Mouse (Mus musculus) WW6 (cell line): ENCODE measurements around the gene Gm6169.
"Not testable (repeated sequence)": the region's sequence is repeated elsewhere in the genome, so short reads cannot be mapped to it uniquely, and the experiment has no call there.

Experiments used
- DNase-seq: peaks from one replicate; pipeline ENCODE4 v3.0.0-alpha.2; 2013; ENCODE audit warnings: low read depth, low spot score

Gm6169 gene

DNA sequence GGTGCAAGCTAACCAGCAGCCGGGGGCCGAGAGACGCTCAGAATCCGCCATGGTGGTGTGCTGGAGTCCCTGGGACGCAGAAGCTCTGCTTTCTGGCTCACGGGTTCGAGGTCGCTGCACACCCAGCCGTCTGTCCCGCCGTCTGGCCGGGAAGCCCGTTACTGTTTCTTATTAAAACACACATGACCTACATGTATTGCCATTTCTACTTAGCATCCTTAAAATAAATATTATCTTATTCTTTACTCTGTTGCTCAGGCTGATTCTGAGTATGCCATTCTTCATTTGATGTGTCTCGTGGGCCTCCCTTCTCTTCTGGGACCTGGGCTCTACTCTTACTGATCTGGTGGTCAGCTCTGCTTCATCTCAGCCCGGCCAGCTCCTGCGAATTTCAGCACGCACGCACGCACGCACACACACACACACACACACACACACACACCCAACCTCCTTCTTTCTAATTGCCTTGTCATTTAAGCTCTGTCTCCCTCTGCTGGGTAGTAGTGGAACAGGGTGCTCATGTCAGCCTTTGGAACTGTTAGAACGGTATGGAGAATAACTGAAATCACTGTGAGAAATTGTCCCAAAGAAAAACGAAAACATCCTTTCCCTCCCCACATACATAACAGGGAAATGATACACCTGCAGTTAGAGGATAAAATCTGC is at the start of gene Gm6169:
Gm6169 (minus strand) TSS at position 51 of the 666 bp plus-strand sequence.
- DNase-seq, result peak; percentile 16

DNA sequence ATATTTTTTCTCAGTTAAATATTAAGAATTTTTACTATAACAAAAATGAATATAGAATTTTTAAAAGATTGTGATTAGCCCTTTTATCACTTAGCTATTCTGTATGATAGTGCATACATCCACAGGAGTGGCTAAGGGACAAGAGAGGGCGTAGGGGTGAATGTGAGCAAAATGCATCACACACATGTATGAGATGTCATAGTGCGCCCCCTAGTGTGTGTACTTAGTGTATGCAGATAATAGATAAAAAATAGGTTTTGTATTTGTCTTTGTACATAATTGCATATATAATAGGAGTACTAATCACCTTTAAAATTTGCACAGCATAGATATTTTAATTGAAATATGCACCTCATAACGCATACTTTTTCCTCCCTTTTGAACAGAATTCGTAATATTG is 46.8 kb upstream of the Gm6169 start:
- DNase-seq, result peak; percentile 11

DNA sequence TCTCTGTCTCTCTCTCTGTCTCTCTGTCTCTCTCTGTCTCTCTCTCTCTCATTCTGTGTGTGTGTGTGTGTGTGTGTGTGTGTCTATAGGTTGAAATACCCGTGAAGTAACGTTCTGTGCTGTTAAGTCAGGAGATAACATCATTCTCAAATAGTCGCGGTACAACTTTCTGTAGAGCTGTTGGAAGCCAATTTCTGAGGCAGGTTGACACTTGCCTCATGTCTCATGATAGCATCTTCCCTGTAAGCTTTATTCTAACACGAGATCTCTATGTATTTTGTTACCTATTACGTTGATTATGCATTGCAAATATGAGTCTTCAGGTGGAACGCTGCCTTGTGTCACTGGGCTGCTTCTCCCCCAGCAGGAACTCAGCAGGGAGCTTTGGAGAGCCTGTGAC is 43.3 kb upstream of the Gm6169 start:
- DNase-seq, result no peak

GRCm38 (mm10) chr13:97138404-97138931 is 39.4 kb upstream of the Gm6169 start:
- DNase-seq, result not testable (repeated sequence)

- peak; percentile 91 for DNase-seq
Observed at GRCm38 (mm10) chr13:97137466-97138400, 38.7 kb upstream of the Gm6169 start, which contains the start of the genes Gfm2 and Nsa2. Gene Gfm2 (plus strand): TSS chr13:97137937. Gene Nsa2 (minus strand): TSS chr13:97137937.

DNA sequence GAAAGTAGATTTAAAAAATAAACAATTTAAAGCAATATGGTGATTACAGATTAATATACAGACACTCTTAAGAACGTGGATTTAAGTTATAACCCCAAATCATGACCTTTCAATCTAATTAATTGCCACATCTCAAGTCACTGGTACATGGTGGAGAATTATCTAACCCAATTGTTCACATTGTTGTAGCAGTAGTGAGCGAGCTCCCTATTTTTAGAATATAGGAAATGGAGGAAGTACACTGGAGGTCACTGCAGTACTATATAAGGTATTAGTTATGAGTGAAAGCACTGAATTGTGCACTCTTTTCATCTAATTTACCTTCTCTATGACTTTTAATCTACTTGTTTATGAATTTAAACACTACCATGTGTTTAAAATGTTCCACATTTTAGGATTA is 31.4 kb upstream of the Gm6169 start:
- not testable (repeated sequence) for DNase-seq

GRCm38 (mm10) chr13:97129654-97130053 is 30.6 kb upstream of the Gm6169 start:
- DNase-seq, result not testable (repeated sequence)

GRCm38 (mm10) chr13:97121341-97121740 is 22.3 kb upstream of the Gm6169 start:
- DNase-seq, result no peak

DNA sequence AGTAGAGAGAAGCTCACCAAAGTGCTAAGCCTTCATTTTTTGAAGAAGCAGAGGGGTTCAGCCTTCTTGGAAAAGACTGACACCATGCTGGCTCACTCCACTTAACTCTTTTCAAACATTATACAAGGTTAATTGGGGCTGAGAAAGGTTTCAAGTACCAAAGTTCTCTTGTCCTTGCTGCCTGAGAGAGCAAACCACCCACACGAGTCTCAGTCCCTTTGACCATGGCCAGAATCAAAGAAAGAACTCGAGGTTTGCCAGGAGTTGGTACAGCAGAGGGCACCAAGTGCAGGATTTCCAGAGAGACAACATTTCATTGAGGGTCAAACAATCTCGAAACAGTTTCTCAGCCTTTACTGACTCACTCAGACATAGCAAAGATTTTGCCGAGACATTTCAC is 10.0 kb upstream of the Gm6169 start:
- DNase-seq, result no peak

DNA sequence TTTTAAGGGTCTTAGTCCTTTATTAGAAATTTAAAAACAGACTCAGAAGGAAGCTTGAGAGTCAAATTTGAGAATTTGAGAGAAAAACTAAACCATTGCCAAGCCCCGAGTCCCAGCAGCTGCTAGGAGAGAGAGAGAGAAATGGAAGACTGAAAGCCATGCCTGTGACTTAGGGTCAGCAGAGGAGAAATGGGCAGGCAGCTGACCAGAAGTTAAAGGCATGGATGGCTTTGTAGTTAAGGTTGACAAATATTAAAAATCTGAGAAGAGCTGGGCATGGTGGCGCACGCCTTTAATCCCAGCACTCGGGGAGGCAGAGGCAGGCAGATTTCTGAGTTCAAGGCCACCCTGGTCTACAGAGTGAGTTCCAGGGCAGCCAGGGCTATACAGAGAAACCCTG is 8.7 kb upstream of the Gm6169 start:
- DNase-seq, result not testable (repeated sequence)

- DNase-seq, result no peak
Observed at GRCm38 (mm10) chr13:97104996-97105395, 6.0 kb upstream of the Gm6169 start.

GRCm38 (mm10) chr13:97095726-97096125 is 3.3 kb downstream of the Gm6169 start:
- DNase-seq, result no peak

- DNase-seq, result no peak
Observed at GRCm38 (mm10) chr13:97088183-97088582, 10.9 kb downstream of the Gm6169 start.

DNA sequence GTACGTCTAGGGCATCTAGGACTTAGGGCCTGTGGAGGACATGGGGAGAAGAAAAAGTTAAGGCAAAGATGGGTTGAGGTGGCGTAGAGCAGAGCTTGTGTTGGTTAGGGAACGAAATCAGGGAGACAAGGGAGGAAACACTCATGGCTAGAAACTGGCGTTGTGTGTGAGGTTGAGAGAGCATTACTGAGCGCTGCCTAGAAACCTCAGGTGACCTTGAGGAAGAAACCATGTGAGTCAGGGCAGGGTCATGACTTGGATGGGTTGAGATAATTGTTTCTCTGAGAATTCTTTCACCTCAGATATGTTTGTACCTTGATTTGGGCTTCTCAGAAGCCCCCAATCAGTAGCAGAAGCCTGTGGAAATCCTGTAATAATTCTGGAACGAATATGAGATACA is 11.6 kb downstream of the Gm6169 start:
- DNase-seq, result no peak

DNA sequence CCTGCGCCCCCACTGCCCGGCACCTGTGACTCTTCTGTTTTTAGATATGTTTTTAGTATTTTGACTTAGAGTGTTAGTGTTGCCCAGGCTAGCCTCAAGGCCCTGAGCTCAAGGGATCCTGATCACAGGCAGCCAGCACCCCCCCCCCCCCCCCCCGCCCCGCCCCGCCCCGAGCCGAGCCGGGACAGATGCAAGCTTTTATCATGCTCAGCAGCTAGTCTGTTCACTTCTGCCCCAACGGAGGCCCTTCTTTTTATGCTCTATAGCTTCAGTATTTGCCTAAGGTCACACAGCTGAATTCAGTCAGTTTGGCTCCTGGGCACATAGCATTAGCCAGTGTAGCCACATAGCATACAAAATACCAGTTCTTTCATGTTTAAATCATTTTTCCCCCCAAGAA is 12.7 kb downstream of the Gm6169 start:
- no peak for DNase-seq

GRCm38 (mm10) chr13:97082432-97082831 is 16.6 kb downstream of the Gm6169 start:
- no peak for DNase-seq

DNA sequence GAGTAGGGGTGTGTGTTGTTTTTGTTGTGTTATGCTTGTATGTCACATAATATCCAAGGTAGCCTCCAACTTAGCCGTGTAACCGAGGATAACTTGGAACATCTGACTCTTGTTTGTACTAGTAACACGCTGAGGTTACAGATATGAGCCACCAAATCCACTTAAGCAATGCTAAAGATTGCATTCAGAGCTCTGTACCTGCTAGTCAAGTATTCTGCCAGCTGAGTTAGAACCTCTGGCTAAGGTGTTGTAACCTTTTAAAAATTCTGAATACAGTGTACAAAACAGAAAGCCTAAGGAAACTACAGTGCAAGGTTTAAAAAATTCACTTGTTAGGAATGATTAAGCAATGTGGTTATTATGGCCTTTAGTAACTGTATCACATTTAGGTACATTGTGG is 18.4 kb downstream of the Gm6169 start:
- no peak for DNase-seq

DNA sequence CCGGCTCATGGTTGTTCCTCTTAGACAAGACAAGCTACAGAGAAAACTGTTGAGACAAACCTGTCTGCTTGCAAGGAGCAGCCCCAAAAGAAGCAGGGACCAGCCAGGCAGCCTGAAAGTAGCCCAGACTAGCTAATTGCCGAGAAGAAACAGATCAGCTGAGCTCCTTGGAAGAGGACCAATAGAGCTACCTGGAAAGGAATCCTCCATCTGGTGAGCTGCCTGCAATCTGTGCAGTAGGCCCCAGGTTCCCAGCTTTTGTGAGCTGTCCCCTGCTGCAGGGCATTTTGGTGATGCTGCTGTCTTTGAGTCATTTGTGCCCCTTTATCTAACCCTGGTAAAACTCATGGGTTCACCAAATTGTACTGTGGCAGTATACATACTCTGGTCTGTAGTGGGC is 18.8 kb downstream of the Gm6169 start:
- no peak for DNase-seq

DNA sequence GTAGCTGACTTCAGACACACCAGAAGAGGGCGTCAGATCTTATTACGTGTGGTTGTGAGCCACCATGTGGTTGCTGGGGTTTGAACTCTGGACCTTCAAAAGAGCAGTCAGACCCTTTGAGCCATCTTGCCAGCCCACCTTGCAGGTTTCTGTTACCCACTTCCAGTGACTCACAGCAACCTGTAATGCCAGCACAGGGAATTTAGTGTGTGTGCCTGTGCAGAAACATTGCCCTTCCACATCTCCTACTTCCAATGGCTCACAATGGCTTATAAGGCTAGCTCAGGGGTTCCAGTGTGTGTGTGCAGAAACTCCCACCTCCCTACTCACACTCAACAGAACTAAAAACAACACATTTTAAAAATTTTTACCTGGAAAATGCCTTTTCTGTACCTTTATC is 21.5 kb downstream of the Gm6169 start:
- no peak for DNase-seq

- DNase-seq, result no peak
Observed at GRCm38 (mm10) chr13:97073497-97073896, 25.5 kb downstream of the Gm6169 start.

DNA sequence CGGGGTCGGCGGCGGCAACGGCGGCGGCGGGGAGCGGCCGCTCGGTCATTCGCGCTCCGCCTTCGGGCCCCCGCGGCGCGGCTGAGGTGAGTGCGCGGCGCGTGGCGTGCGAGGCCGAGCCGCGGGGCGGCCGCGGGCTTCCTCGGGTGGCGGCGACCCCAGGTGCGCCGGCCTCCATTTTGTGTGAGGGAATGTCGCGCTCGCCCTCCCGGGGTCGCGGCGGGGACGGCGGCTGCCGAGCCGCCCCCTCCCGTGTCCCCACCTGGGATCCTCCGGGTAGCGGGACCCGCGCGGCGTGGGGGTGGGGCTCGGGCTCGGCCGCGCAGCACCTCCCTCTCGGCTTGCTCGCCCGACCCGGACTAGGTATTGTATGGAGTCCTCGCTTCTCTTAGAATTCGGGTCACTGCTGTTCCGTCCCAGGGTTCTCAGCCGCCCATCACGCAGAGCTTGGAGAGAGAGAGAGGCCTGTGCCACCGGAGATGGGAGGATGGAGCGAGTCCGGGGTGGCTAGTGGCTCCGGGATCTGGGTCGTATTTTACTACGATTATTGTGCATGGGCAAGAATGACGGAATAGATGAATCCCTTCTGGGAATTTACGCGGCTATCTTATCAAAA is 27.3 kb downstream of the Gm6169 start:
- DNase-seq, result no peak
